Mouse (Mus musculus) lung, adult 18-20 months (tissue): Measurements from ENCODE around the gene Atp1a2.
A peak's percentile ranks its signal among the peaks of the same experiment; 100 is the strongest.

Experiments
- DNase-seq, 2 experiments: peaks; one replicate each; pipeline ENCODE4 v3.0.0; 2022; ENCODE audit warnings: mixed read lengths in 2 of 2

The Atp1a2 gene

GRCm38 (mm10) chr1:172323801-172324359 is 26.0 kb upstream of the Atp1a2 start:
- no peak for DNase-seq

- no peak for DNase-seq
These were observed 25.4 kb upstream of the Atp1a2 start for GRCm38 (mm10) chr1:172323298-172323697.

GRCm38 (mm10) chr1:172322725-172323124 is 24.9 kb upstream of the Atp1a2 start:
- DNase-seq = no peak

- no peak for DNase-seq
These were observed 22.1 kb upstream of the Atp1a2 start for GRCm38 (mm10) chr1:172319921-172320411.

DNA sequence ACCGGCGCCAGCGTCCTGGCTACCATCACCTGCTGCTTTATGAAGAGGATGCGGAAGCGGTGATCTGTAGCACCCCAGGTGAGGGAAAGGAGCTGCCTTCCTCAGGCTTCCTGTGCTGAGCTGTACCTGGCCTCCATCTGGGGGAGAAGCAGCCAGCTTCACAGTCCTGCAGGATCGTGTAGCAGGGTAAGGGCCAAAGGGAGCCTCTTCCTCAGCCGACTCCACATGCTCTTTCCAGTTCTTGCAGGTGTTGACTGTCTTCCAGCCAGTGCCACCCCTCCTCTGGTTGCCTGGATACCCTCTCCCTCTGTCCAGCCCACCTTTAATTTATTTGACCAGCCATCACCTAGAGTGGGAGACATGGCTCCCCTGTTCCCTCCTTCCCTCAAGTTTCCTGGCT is 21.5 kb upstream of the Atp1a2 start:
- no peak for DNase-seq

GRCm38 (mm10) chr1:172318424-172319035 is 20.7 kb upstream of the Atp1a2 start:
- no peak for DNase-seq

GRCm38 (mm10) chr1:172317946-172318345 is 20.1 kb upstream of the Atp1a2 start:
- DNase-seq = no peak

- no peak for DNase-seq
These were observed 19.6 kb upstream of the Atp1a2 start for GRCm38 (mm10) chr1:172317431-172317830.

DNA sequence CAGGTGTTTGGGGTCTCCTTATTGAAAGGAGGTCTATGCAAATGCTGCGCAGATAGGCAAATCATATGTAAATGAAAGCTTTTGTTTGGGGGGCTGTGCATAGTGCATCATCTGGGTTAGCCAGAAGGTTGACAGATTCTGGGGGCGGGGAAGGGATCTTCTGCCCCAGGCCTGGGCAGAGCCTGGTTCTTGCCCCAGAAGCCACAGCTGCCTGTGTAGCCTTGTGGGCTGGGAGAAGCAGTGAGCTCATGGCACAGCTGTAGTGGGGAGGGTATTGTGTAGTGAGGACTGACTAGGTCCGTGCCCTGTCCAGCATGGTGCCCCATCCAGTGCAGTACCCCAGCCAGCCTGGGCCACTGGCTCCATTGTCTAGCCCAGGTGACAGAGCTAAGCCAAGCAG is 17.0 kb upstream of the Atp1a2 start:
- DNase-seq = no peak

- DNase-seq = no peak
These were observed 15.9 kb upstream of the Atp1a2 start for GRCm38 (mm10) chr1:172313613-172314411.

DNA sequence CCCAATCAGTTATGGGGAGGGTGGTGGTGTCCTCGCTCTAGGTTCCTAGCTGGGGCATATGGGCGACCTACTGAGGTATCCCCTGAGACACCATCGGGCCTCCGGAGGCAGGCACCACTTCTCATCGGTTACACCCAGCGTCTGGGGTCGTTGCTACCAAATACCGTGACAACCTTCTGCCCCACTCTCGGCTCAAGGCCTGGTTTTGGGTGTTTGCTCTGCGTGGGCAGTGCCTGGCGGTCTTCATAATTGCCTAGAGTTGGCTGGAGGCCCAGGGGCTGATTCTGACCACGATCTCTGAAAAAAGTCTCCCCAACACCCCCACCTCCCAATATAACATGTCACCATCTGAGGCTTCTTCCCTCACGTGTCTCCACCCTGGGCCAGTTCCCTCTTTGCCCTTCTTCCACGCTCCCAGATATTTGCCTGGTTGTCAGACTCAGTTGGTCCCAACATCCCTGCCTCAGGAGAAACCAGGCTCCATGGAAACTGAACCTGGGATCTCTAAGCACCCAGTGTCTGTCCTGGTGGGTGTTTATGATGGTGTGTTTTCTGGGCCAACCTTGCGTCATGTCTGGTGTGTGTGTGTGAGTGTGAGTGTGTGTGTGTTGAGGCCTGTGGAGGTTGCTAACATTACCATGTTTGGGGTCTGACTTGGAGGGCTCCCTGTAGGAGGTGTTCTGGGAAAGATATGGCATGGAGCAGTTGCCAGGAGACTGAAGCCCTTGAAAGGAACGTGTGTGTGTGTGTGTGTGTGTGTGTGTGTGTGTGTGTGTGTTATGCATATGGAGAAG is 15.1 kb upstream of the Atp1a2 start:
- peak in 1 of 2 experiments; percentile 34 for DNase-seq

DNA sequence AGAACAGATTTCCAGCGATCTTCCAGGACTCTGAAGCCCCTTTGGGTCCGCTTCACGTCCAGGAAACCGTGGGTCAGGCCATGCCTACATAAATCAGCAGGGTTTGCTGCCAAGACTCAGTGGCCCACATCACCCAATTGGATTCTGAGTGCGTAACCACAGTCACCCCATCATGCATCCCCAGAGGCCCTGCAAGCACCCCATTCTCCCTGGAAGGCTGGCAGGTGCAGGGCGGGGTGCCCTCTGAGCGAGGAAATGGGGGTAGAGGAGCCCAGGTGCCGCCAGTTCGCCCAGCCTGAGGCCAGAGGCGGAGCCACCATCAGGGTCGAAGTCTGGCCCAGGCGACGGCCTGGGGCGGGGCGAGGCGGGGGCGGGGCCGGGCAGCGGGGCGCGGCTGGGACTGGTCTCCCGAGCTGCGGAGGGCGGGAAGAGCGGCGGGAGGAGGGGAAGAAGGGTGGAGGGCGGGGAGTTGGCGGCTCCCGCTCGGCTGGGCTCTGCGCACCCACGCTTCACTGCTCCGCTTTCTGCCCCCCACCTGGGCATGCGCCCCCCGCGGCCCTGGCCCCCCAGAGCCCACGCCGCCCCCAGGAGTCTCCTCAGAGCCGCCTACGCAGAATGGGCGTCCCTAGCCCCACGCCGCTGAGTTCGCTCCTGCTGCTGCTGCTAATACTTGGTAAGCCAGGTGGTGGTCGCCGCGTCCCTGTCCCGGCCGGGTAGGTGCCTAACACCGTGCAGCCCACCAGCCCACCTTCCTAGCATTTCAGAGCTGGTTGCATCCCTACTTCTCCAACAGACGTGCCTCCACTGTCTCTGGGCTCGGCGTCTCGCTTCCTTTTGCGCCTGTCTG is 14.3 kb upstream of the Atp1a2 start:
- peak; percentile 89 to 94 for DNase-seq

GRCm38 (mm10) chr1:172311248-172311906 is 13.5 kb upstream of the Atp1a2 start:
- DNase-seq = peak; percentile 85 to 91

DNA sequence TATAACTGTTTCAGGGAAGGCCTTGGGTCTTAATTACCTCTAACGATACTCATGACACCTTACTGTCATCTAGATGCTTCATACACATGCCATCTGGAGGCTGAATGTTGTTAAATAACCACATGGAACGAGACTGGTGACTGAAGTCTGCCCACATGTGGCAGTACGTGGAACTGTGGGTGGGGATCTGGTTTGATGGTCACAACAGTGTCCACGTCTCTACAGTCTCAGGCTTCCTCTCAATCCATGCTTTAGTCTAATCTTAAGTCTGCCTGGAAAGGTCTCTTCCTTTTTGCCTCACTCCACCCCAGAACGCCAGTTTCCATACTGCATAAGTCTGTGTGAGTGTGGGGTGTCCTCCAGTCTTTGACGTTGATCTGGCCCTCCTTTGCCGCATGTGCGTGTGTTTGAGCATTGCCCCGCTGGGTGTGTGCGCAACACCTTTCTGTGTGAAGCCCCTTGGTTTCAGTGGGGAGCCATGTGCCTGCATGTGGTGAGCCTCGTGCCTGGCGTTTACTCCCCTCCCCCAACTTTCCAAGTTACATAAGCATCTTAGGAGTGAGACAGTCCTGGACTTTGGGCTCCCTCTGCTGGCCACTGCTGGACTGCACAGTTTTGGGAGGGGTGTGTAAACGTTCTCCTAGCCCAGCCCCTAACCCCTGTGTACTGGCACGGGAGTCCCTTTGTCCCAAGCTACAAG is 12.0 kb upstream of the Atp1a2 start:
- peak; percentile 88 to 93 for DNase-seq

GRCm38 (mm10) chr1:172308409-172308808 is 10.5 kb upstream of the Atp1a2 start:
- DNase-seq = no peak

GRCm38 (mm10) chr1:172307936-172308335 is 10.1 kb upstream of the Atp1a2 start:
- DNase-seq = peak; percentile 66 to 81

DNA sequence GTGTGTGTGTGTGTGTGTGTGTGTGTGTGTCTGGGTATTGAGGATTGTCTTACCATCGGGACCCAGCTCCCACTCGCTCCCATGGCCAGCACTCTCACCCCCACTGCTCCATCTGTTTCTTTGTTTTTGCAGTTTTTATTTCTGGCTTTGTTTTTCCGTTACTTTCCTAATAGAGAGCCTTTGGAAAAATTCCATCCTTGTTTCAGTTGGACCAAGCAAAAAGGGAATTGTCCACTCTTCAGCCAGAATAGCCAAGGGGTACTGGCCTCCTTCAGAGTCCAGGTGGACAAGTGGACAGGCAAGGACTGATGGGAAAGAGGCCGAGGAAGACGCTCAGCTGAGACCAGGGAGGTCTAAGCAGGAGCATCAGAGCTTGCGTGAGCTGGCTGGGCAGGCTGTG is 9.0 kb upstream of the Atp1a2 start:
- no peak for DNase-seq

DNA sequence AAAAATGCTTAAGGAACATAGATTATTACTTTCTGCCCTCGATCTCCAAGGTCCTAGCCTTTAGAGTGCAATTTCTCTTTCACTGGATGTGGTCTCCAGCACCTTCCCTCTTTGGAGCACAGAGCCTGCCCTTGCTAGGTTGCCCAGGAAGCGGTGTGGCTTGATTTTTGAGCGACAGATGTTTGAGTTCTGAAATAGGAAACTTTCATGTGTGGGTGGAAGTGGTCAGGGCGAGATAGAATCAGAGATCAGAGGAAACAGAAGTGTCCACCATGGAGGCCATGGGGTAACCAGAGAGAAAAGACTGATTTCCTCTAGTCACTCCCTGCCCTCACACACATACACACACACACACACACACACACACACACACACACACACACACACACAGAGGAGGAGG is 8.3 kb upstream of the Atp1a2 start:
- DNase-seq = no peak

- no peak for DNase-seq
These were observed 7.8 kb upstream of the Atp1a2 start for GRCm38 (mm10) chr1:172305635-172306034.

DNA sequence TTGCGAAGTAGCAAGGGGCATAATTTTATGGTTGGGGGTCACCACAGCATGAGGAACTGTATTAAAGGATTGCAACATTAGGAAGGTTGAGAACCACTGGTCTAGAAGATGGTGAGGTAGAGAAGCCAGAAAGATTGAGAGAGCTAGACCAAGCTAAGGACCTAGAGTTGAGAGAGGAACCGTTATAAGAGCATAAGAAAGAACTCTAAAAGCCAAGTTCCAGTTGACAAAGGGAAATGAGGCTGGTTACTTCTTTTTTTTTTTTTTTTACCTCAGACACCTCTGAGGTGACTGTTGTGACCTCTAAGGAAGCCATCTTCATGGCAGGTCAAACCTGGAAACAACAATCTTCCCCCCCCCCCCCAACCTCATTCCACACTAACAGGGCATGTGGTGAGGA is 7.3 kb upstream of the Atp1a2 start:
- DNase-seq = no peak

GRCm38 (mm10) chr1:172304443-172304842 is 6.6 kb upstream of the Atp1a2 start:
- no peak for DNase-seq
